Mouse (Mus musculus): ENCODE measurements at regions not wholly inside any gene's neighbourhood (a gene's known extent, or its start where the extent isn't known, plus 50 kb on each side); places are given as distances from the start of the nearest gene placed in this dataset.
A peak's percentile ranks its signal among the peaks of the same experiment; 100 is the strongest.

GRCm38 (mm10) chr14:107727234-107727633 lies 1186.7 kb downstream of the Slitrk1 start:
- ATAC-seq (replicated peaks; ENCODE audit: insufficient number of reproducible peaks, low FRiP score, low TSS enrichment, low read depth) = no peak
- 73% methylated on average over 3 of the region's 3 CpGs for WGBS

DNA sequence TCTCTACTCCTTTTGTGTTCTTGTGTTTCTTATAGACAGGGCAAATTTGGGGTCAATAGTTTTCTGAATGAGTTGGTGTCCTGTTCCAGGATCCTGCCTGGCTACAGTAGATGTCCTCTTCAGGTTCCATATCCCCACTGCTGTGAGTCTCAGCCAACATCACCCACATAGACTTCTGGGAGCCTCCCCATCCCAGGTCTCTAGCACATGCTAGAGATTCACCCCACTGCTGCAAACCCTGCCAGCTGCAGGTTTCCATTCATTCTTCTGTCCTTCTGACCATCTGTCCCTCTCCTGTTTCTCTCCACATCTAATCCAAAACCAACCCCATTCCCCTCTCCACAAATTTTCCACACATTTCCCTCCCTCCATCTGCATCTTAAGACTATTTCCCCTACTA lies 1225.6 kb downstream of the Slitrk1 start:
- no peaks in the 10 kb centered on the region for H3K36me3 ChIP-seq (replicated peaks; ENCODE audit: control insufficient read depth, insufficient read depth, low read depth, low read length)
- no peaks in the 10 kb centered on the region for H3K4me1 ChIP-seq (ENCODE audit: control insufficient read depth, insufficient read depth, low read length)
- DNase-seq (ENCODE audit: low spot score) (no peak), ATAC-seq (replicated peaks; ENCODE audit: insufficient number of reproducible peaks, low FRiP score, low TSS enrichment, low read depth) (no peak)
- H3K4me3 ChIP-seq (ENCODE audit: low read depth, low read length) = no peak overlapping the region
- no peak overlapping the region for H3K27ac ChIP-seq (replicated peaks; ENCODE audit: low read depth, low read length)
- H3K9ac ChIP-seq (replicated peaks; ENCODE audit: low read length) = no peak overlapping the region
- no peaks in the 10 kb centered on the region for H3K27me3 ChIP-seq (ENCODE audit: control insufficient read depth, insufficient read depth, low read length)
- no peak overlapping the region for H3K4me2 ChIP-seq (ENCODE audit: low read depth, low read length)
- H3K9me3 ChIP-seq (replicated peaks; ENCODE audit: control insufficient read depth, low read length) = no peaks in the 10 kb centered on the region

More at GRCm38 (mm10) chr14:107727234-107727633, 1186.7 kb downstream of the Slitrk1 start:
- Histone ChIP-seq H3K27ac (replicated peaks; ENCODE audit: low read depth, low read length) (no peak overlapping the region), H3K9me3 (replicated peaks; ENCODE audit: control insufficient read depth, low read length) (no peaks in the 10 kb centered on the region), H3K36me3 (replicated peaks; ENCODE audit: control insufficient read depth, insufficient read depth, low read depth, low read length) (no peaks in the 10 kb centered on the region), H3K4me3 (ENCODE audit: low read depth, low read length) (no peak overlapping the region), H3K4me1 (ENCODE audit: control insufficient read depth, insufficient read depth, low read length) (no peaks in the 10 kb centered on the region), H3K27me3 (ENCODE audit: control insufficient read depth, insufficient read depth, low read length) (no peaks in the 10 kb centered on the region), H3K9ac (replicated peaks; ENCODE audit: low read length) (no peak overlapping the region), H3K4me2 (ENCODE audit: low read depth, low read length) (no peak overlapping the region)
- no peak for DNase-seq (ENCODE audit: low spot score)

- no peak for ATAC-seq (replicated peaks; ENCODE audit: insufficient number of reproducible peaks, low FRiP score, low TSS enrichment, low read depth)
- Histone ChIP-seq H3K27ac (replicated peaks; ENCODE audit: low read depth, low read length) (no peak overlapping the region), H3K27me3 (ENCODE audit: control insufficient read depth, insufficient read depth, low read length) (no peaks in the 10 kb centered on the region), H3K9ac (replicated peaks; ENCODE audit: low read length) (no peak overlapping the region), H3K36me3 (replicated peaks; ENCODE audit: control insufficient read depth, insufficient read depth, low read depth, low read length) (no peaks in the 10 kb centered on the region), H3K4me1 (ENCODE audit: control insufficient read depth, insufficient read depth, low read length) (no peaks in the 10 kb centered on the region), H3K4me2 (ENCODE audit: low read depth, low read length) (no peak overlapping the region), H3K4me3 (ENCODE audit: low read depth, low read length) (no peak overlapping the region), H3K9me3 (replicated peaks; ENCODE audit: control insufficient read depth, low read length) (no peaks in the 10 kb centered on the region)
- WGBS = 92% methylated on average over 3 of the region's 3 CpGs
- DNase-seq (ENCODE audit: low spot score) = no peak
These were observed 1226.5 kb downstream of the Slitrk1 start for GRCm38 (mm10) chr14:107687261-107688019.

GRCm38 (mm10) chr14:107656595-107656994 lies 1257.4 kb downstream of the Slitrk1 start:
- Histone ChIP-seq H3K4me2 (ENCODE audit: low read depth, low read length) (no peak overlapping the region), H3K9ac (replicated peaks; ENCODE audit: low read length) (no peak overlapping the region), H3K27ac (replicated peaks; ENCODE audit: low read depth, low read length) (no peak overlapping the region), H3K27me3 (ENCODE audit: control insufficient read depth, insufficient read depth, low read length) (no peaks in the 10 kb centered on the region), H3K4me3 (ENCODE audit: low read depth, low read length) (no peak overlapping the region), H3K36me3 (replicated peaks; ENCODE audit: control insufficient read depth, insufficient read depth, low read depth, low read length) (no peaks in the 10 kb centered on the region), H3K9me3 (replicated peaks; ENCODE audit: control insufficient read depth, low read length) (no peaks in the 10 kb centered on the region), H3K4me1 (ENCODE audit: control insufficient read depth, insufficient read depth, low read length) (no peaks in the 10 kb centered on the region)
- 72% methylated on average over 3 of the region's 3 CpGs for WGBS
- no peak for DNase-seq (ENCODE audit: low spot score)
- ATAC-seq (replicated peaks; ENCODE audit: insufficient number of reproducible peaks, low FRiP score, low TSS enrichment, low read depth) = no peak

- Histone ChIP-seq H3K4me3 (ENCODE audit: low read depth, low read length) (no peak overlapping the region), H3K9ac (replicated peaks; ENCODE audit: low read length) (no peak overlapping the region), H3K27ac (replicated peaks; ENCODE audit: low read depth, low read length) (no peak overlapping the region), H3K27me3 (ENCODE audit: control insufficient read depth, insufficient read depth, low read length) (no peaks in the 10 kb centered on the region), H3K4me2 (ENCODE audit: low read depth, low read length) (no peak overlapping the region), H3K9me3 (replicated peaks; ENCODE audit: control insufficient read depth, low read length) (no peaks in the 10 kb centered on the region), H3K4me1 (ENCODE audit: control insufficient read depth, insufficient read depth, low read length) (no peaks in the 10 kb centered on the region), H3K36me3 (replicated peaks; ENCODE audit: control insufficient read depth, insufficient read depth, low read depth, low read length) (no peaks in the 10 kb centered on the region)
- no peak for DNase-seq (ENCODE audit: low spot score)
- no peak for ATAC-seq (replicated peaks; ENCODE audit: insufficient number of reproducible peaks, low FRiP score, low TSS enrichment, low read depth)
- WGBS = 92% methylated on average over 5 of the region's 5 CpGs
These were observed 1298.5 kb downstream of the Slitrk1 start for GRCm38 (mm10) chr14:107615466-107615865.

- Histone ChIP-seq H3K4me1 (ENCODE audit: control insufficient read depth, insufficient read depth, low read length) (no peaks in the 10 kb centered on the region), H3K4me3 (ENCODE audit: low read depth, low read length) (no peak overlapping the region), H3K9ac (replicated peaks; ENCODE audit: low read length) (no peak overlapping the region), H3K4me2 (ENCODE audit: low read depth, low read length) (no peak overlapping the region), H3K27me3 (ENCODE audit: control insufficient read depth, insufficient read depth, low read length) (no peaks in the 10 kb centered on the region), H3K9me3 (replicated peaks; ENCODE audit: control insufficient read depth, low read length) (no peaks in the 10 kb centered on the region), H3K36me3 (replicated peaks; ENCODE audit: control insufficient read depth, insufficient read depth, low read depth, low read length) (no peaks in the 10 kb centered on the region), H3K27ac (replicated peaks; ENCODE audit: low read depth, low read length) (no peak overlapping the region)
- DNase-seq (ENCODE audit: low spot score) (peak; percentile 10), ATAC-seq (replicated peaks; ENCODE audit: insufficient number of reproducible peaks, low FRiP score, low TSS enrichment, low read depth) (0 out of 2 replicates have a peak, but pooled peaks have one; percentile 52)
- 39% methylated on average over 1 of the region's 1 CpGs for WGBS
These were observed 1299.6 kb downstream of the Slitrk1 start for GRCm38 (mm10) chr14:107614348-107614747.

- WGBS = 81% methylated on average over 1 of the region's 1 CpGs
- Histone ChIP-seq H3K36me3 (replicated peaks; ENCODE audit: control insufficient read depth, insufficient read depth, low read depth, low read length) (no peaks in the 10 kb centered on the region), H3K27ac (replicated peaks; ENCODE audit: low read depth, low read length) (no peak overlapping the region), H3K27me3 (ENCODE audit: control insufficient read depth, insufficient read depth, low read length) (no peaks in the 10 kb centered on the region), H3K4me2 (ENCODE audit: low read depth, low read length) (no peak overlapping the region), H3K4me1 (ENCODE audit: control insufficient read depth, insufficient read depth, low read length) (no peaks in the 10 kb centered on the region), H3K9ac (replicated peaks; ENCODE audit: low read length) (no peak overlapping the region), H3K9me3 (replicated peaks; ENCODE audit: control insufficient read depth, low read length) (no peaks in the 10 kb centered on the region), H3K4me3 (ENCODE audit: low read depth, low read length) (no peak overlapping the region)
- ATAC-seq (replicated peaks; ENCODE audit: insufficient number of reproducible peaks, low FRiP score, low TSS enrichment, low read depth) (no peak), DNase-seq (ENCODE audit: low spot score) (no peak)
These were observed 1310.8 kb downstream of the Slitrk1 start for GRCm38 (mm10) chr14:107603198-107603597.

- H3K9ac ChIP-seq (replicated peaks; ENCODE audit: low read length) = no peak overlapping the region
- no peak for ATAC-seq (replicated peaks; ENCODE audit: insufficient number of reproducible peaks, low FRiP score, low TSS enrichment, low read depth)
- H3K4me3 ChIP-seq (ENCODE audit: low read depth, low read length) = no peak overlapping the region
- no peaks in the 10 kb centered on the region for H3K27me3 ChIP-seq (ENCODE audit: control insufficient read depth, insufficient read depth, low read length)
- H3K4me2 ChIP-seq (ENCODE audit: low read depth, low read length) = no peak overlapping the region
- no peaks in the 10 kb centered on the region for H3K9me3 ChIP-seq (replicated peaks; ENCODE audit: control insufficient read depth, low read length)
- no peaks in the 10 kb centered on the region for H3K36me3 ChIP-seq (replicated peaks; ENCODE audit: control insufficient read depth, insufficient read depth, low read depth, low read length)
- no peaks in the 10 kb centered on the region for H3K4me1 ChIP-seq (ENCODE audit: control insufficient read depth, insufficient read depth, low read length)
- H3K27ac ChIP-seq (replicated peaks; ENCODE audit: low read depth, low read length) = no peak overlapping the region
- DNase-seq (ENCODE audit: low spot score) = no peak
These were observed 1327.2 kb downstream of the Slitrk1 start for GRCm38 (mm10) chr14:107586715-107587114.

Data from embryonic facial prominence, embryonic 11.5 days (tissue).